Mouse (Mus musculus) left cerebral cortex, postnatal 10 days (tissue): Measurements from ENCODE around the gene Pakap. TPM values are rescaled to one million over a fixed set of nuclear protein-coding genes. Genes with fewer than 3 reads are reported as not detected.
A peak's percentile ranks its signal among the peaks of the same experiment; 100 is the strongest.

Experiments
- DNase-seq, 2 experiments: peaks; one replicate each; pipeline ENCODE4 v3.0.0; 2021 to 2022; ENCODE audit warnings: low spot score in 2 of 2, mixed read lengths in 1 of 2; ENCODE audit errors: extremely low spot score in 1 of 2
- intact Hi-C: fragments of 180-260 bp; cut with DNase I; formaldehyde crosslinking; loops from one replicate; pipeline ENCODE4 v1.15.1; 2025
- total RNA-seq, 2 experiments: library from RNA; stranded (reverse); gene quantifications; 2 replicates each; pipeline ENCODE4 v1.2.3; 2021

Gene Pakap
- total RNA-seq, 2 experiments from 2014 or later: 19.1 to 20.7 TPM

- DNase-seq: no peak
- intact Hi-C loops: no loop called here
These were observed 234.0 kb downstream of the Pakap start for GRCm38 (mm10) chr4:57801986-57802385.

- DNase-seq: no peak
- intact Hi-C loops: no loop called here
These were observed 234.4 kb downstream of the Pakap start for GRCm38 (mm10) chr4:57802411-57802810.

- intact Hi-C loops: no loop called here
- DNase-seq: no peak
These were observed 236.9 kb downstream of the Pakap start for GRCm38 (mm10) chr4:57804902-57805301.

- intact Hi-C loops: no loop called here
- DNase-seq: no peak
These were observed 241.5 kb downstream of the Pakap start for GRCm38 (mm10) chr4:57809449-57809848.

GRCm38 (mm10) chr4:57812075-57812474, 244.1 kb downstream of the Pakap start:
- no peak for DNase-seq
- intact Hi-C loops: no loop called here

GRCm38 (mm10) chr4:57812916-57813575, 245.1 kb downstream of the Pakap start:
- intact Hi-C loops: no loop called here

GRCm38 (mm10) chr4:57813576-57813945, 245.6 kb downstream of the Pakap start:
- DNase-seq: no peak
- intact Hi-C loops: no loop called here

More at GRCm38 (mm10) chr4:57812916-57813575, 245.1 kb downstream of the Pakap start:
- peak in 1 of 2 experiments; percentile 47 for DNase-seq

GRCm38 (mm10) chr4:57815355-57815754, 247.4 kb downstream of the Pakap start:
- intact Hi-C loops: no loop called here
- DNase-seq: no peak

- no peak for DNase-seq
- intact Hi-C loops: no loop called here
These were observed 248.2 kb downstream of the Pakap start for GRCm38 (mm10) chr4:57816146-57816545.

- intact Hi-C loops: no loop called here
- DNase-seq: no peak
These were observed 252.9 kb downstream of the Pakap start for GRCm38 (mm10) chr4:57820839-57821374.

- intact Hi-C loops: no loop called here
- DNase-seq: no peak
These were observed 253.8 kb downstream of the Pakap start for GRCm38 (mm10) chr4:57821556-57822356.

- intact Hi-C loops: no loop called here
- DNase-seq: no peak
These were observed 254.7 kb downstream of the Pakap start for GRCm38 (mm10) chr4:57822641-57823040.

- intact Hi-C loops: no loop called here
These were observed 256.8 kb downstream of the Pakap start for GRCm38 (mm10) chr4:57824626-57825240.

GRCm38 (mm10) chr4:57826272-57826671, 258.3 kb downstream of the Pakap start:
- no peak for DNase-seq

More at GRCm38 (mm10) chr4:57824626-57825240, 256.8 kb downstream of the Pakap start:
- no peak for DNase-seq

GRCm38 (mm10) chr4:57829131-57829530, 261.2 kb downstream of the Pakap start:
- DNase-seq: no peak
- intact Hi-C loops: no loop called here

More at GRCm38 (mm10) chr4:57826272-57826671, 258.3 kb downstream of the Pakap start:
- intact Hi-C loops: no loop called here

- DNase-seq: no peak
- intact Hi-C loops: no loop called here
These were observed 261.8 kb downstream of the Pakap start for GRCm38 (mm10) chr4:57829740-57830139.

- no peak for DNase-seq
- intact Hi-C loops: no loop called here
These were observed 264.3 kb downstream of the Pakap start for GRCm38 (mm10) chr4:57832318-57832717.

GRCm38 (mm10) chr4:57833060-57833459, 265.1 kb downstream of the Pakap start:
- intact Hi-C loops: no loop called here

GRCm38 (mm10) chr4:57834141-57834540, 266.2 kb downstream of the Pakap start:
- DNase-seq: peak in 1 of 2 experiments; percentile 77
- intact Hi-C loops: no loop called here

More at GRCm38 (mm10) chr4:57833060-57833459, 265.1 kb downstream of the Pakap start:
- DNase-seq: no peak
